8 mouse cellular contexts compared by ENCODE assay signal in genomic region chr16:36817321-36817926, GRCm38 (mm10). TPM values are rescaled to one million over a fixed set of nuclear protein-coding genes. Genes with fewer than 3 reads are reported as not detected.
A peak's percentile ranks its signal among the peaks of the same experiment; 100 is the strongest.
DNase-seq lines count a peak whose midpoint lies in the region; ATAC-seq lines count a peak whose summit lies in the region.

No protein-coding gene starts in this region.

- no peaks in the 10 kb centered on the region for H3K4me1 ChIP-seq in hindbrain, embryonic 15.5 days (replicated peaks)

- peak; percentile 90 for DNase-seq in adipocyte (ENCODE audit: low spot score)
- peak; percentile 27 to 69 for DNase-seq in cerebellum, postnatal 4 days (ENCODE audit: low spot score in 2 of 2)
- DNase-seq in gastrocnemius, adult 18-20 months (ENCODE audit: low spot score), result peak; percentile 72
- peak; percentile 32 to 33 for DNase-seq in layer of hippocampus, postnatal 25 days (ENCODE audit: extremely low spot score in 1 of 2, low spot score in 1 of 2)
- DNase-seq in lung, postnatal 10 days, result peak; percentile 83
- peak; percentile 94 for DNase-seq in retina, embryonic 14.5 days (ENCODE audit: low spot score)
- DNase-seq in yolk sac, embryonic 10.5 days (ENCODE audit: low spot score), result peak; percentile 67

- H3K9me3 ChIP-seq in hindbrain, embryonic 15.5 days, result no peaks in the 10 kb centered on the region

- no peaks in the 10 kb centered on the region for H3K36me3 ChIP-seq in hindbrain, embryonic 15.5 days

- no peak overlapping the region for H3K27ac ChIP-seq in hindbrain, embryonic 15.5 days (replicated peaks)

- H3K4me2 ChIP-seq in hindbrain, embryonic 15.5 days, result no peak overlapping the region

- 18% methylated on average over 7 of the region's 7 CpGs for WGBS in hindbrain, embryonic 15.5 days

- H3K4me3 ChIP-seq in hindbrain, embryonic 15.5 days, result no peak overlapping the region

- no peak overlapping the region for H3K9ac ChIP-seq in hindbrain, embryonic 15.5 days

- H3K27me3 ChIP-seq in hindbrain, embryonic 15.5 days, result no peaks in the 10 kb centered on the region

- ATAC-seq in hindbrain, embryonic 15.5 days (ENCODE audit: low FRiP score, low read depth), result peak; percentile 97

RNA-seq across cellular contexts. Expression of gene Iqcb1, which starts 10.8 kb away (rescaled TPM):
- total RNA-seq in gastrocnemius, adult 18-20 months (2021), result 1 to 10 TPM; 6.1 to 6.6 TPM
- polyA plus RNA-seq in hindbrain, embryonic 15.5 days (2015; fragmentation: Nextera tagmentation; extraction: Ambion mirVana), result 53.2 and 56.8 TPM in 2 replicates
- 10 to 100 TPM; 35.8 to 37.6 TPM for total RNA-seq in layer of hippocampus, postnatal 25 days (2021)

RNA-seq across cellular contexts. Expression of gene Slc15a2, which starts 32.7 kb away (rescaled TPM):
- total RNA-seq in gastrocnemius, adult 18-20 months (2021), result 1 to 10 TPM; 1.5 to 2.2 TPM
- 12.7 and 16.2 TPM in 2 replicates for polyA plus RNA-seq in hindbrain, embryonic 15.5 days (2015; fragmentation: Nextera tagmentation; extraction: Ambion mirVana)
- total RNA-seq in layer of hippocampus, postnatal 25 days (2021), result 10 to 100 TPM; 35.1 to 39.8 TPM

RNA-seq across cellular contexts. Expression of gene Eaf2, which starts 57.4 kb away (rescaled TPM):
- under 1 TPM in 1 of 2 experiments, not detected in 1; 0.32 TPM for total RNA-seq in gastrocnemius, adult 18-20 months (2021)
- polyA plus RNA-seq in hindbrain, embryonic 15.5 days (2015; fragmentation: Nextera tagmentation; extraction: Ambion mirVana), result 0.52 and 0.54 TPM in 2 replicates
- total RNA-seq in layer of hippocampus, postnatal 25 days (2021), result 1 to 10 TPM; 1.0 to 1.2 TPM

RNA-seq across cellular contexts. Expression of gene Golgb1, which starts 57.5 kb away (rescaled TPM):
- total RNA-seq in gastrocnemius, adult 18-20 months (2021), result 10 to 100 TPM; 21.8 to 22.3 TPM
- polyA plus RNA-seq in hindbrain, embryonic 15.5 days (2015; fragmentation: Nextera tagmentation; extraction: Ambion mirVana), result 83.2 and 83.7 TPM in 2 replicates
- total RNA-seq in layer of hippocampus, postnatal 25 days (2021), result 10 to 100 TPM; 64.7 to 65.0 TPM

Comparison
In these comparisons a context has a peak if more than half of its experiments do, and no peak if none do; other contexts are left out.
1. DNase-seq: peak in every context shown above with its lines; median percentile 94 in retina, embryonic 14.5 days; 90 in adipocyte; 83 in lung, postnatal 10 days; 72 in gastrocnemius, adult 18-20 months; 67 in yolk sac, embryonic 10.5 days; 48 in cerebellum, postnatal 4 days; 32 in layer of hippocampus, postnatal 25 days.
2. RNA of gene Iqcb1, which starts 10.8 kb away (total RNA-seq): 35.8 to 37.6 TPM in layer of hippocampus, postnatal 25 days; 6.1 to 6.6 TPM in gastrocnemius, adult 18-20 months; every median in the first group is over 4 times any median in the second.
3. RNA of gene Slc15a2, which starts 32.7 kb away (total RNA-seq): 35.1 to 39.8 TPM in layer of hippocampus, postnatal 25 days; 1.5 to 2.2 TPM in gastrocnemius, adult 18-20 months; every median in the first group is over 10 times any median in the second.